Mouse (Mus musculus) spleen, adult 2 months (tissue): ENCODE data around the gene Adcyap1r1. TPM values are rescaled to one million over a fixed set of nuclear protein-coding genes. Genes with fewer than 3 reads are reported as not detected.

Source experiments
- DNase-seq, 2 experiments: peaks; one replicate each; pipeline versions ENCODE4 v3.0.0 to v3.0.0-alpha.2; 2012 to 2021; ENCODE audit warnings: low spot score in 2 of 2, low read depth in 1 of 2
- H3K27ac ChIP-seq: fragments of 200-500 bp; 2 replicates; pipeline ENCODE4 v1.5.1; 2012; ENCODE audit warnings: low read length, inconsistent platforms; ENCODE audit not compliant: insufficient read depth
- H3K27me3 ChIP-seq: fragments of 200-500 bp; 2 replicates; pipeline ENCODE4 v1.6.1; 2012; ENCODE audit warnings: mild to moderate bottlenecking, moderate library complexity, low read length, inconsistent platforms; ENCODE audit not compliant: control insufficient read depth, insufficient read depth
- H3K36me3 ChIP-seq: fragments of 200-500 bp; 2 replicates; pipeline ENCODE4 v1.6.1; 2012; ENCODE audit warnings: mild to moderate bottlenecking, low read length, inconsistent platforms; ENCODE audit not compliant: control insufficient read depth, insufficient read depth
- H3K4me1 ChIP-seq: fragments of 200-500 bp; 2 replicates; pipeline ENCODE4 v1.6.1; 2011; ENCODE audit warnings: inconsistent platforms; ENCODE audit not compliant: control insufficient read depth, insufficient read depth, insufficient read length
- H3K4me3 ChIP-seq: fragments of 200-500 bp; 2 replicates; pipeline ENCODE4 v1.5.1; 2011; ENCODE audit warnings: mild to moderate bottlenecking, inconsistent platforms; ENCODE audit not compliant: insufficient read depth, insufficient read length; ENCODE audit errors: extremely low read depth
- CTCF ChIP-seq: fragments of 200-500 bp; IDR thresholded peaks from 2 replicates; pipeline ENCODE4 v1.5.1; 2011; ENCODE audit warnings: mild to moderate bottlenecking, inconsistent platforms; ENCODE audit not compliant: insufficient read depth, insufficient read length, insufficient replicate concordance; ENCODE audit errors: extremely low read depth
- POLR2A ChIP-seq: fragments of 200-500 bp; IDR thresholded peaks from 2 replicates; pipeline ENCODE4 v1.6.1; 2011; ENCODE audit warnings: low read depth, low read length, inconsistent platforms
- WGBS: fragments of 180-500 bp; shearing (Covaris S2); methylation state at CpG from one replicate; pipeline ENCODE4 v1.1.7; 2018; 5-methylcytosine and 5-hydroxymethylcytosine counted together
- polyA plus RNA-seq: library from polyadenylated mRNA; depleted of rRNA; stranded (reverse); fragments of >200 nt; gene quantifications from 2 replicates; pipeline ENCODE4 v1.2.3, GENCODE M21; 2012

Gene Adcyap1r1
- polyA plus RNA-seq, 1 experiment = 0.06 TPM

- DNase-seq = no peak
- H3K4me1 ChIP-seq = no peaks in the 10 kb centered on the region
- no peaks in the 10 kb centered on the region for H3K36me3 ChIP-seq
- H3K27ac ChIP-seq = no peak overlapping the region
- 83% methylated on average over 8 of the region's 8 CpGs for whole genome bisulfite sequencing
- TF ChIP-seq POLR2A (no peak), CTCF (no peak)
- H3K4me3 ChIP-seq = no peak overlapping the region
- no peaks in the 10 kb centered on the region for H3K27me3 ChIP-seq
Observed at GRCm38 (mm10) chr6:55435266-55436159, 16.3 kb upstream of the Adcyap1r1 start.

GRCm38 (mm10) chr6:55437919-55438318, 13.9 kb upstream of the Adcyap1r1 start:
- TF ChIP-seq POLR2A (no peak), CTCF (no peak)
- WGBS = 4% methylated on average over 3 of the region's 3 CpGs
- no peak overlapping the region for H3K4me3 ChIP-seq
- no peaks in the 10 kb centered on the region for H3K36me3 ChIP-seq
- DNase-seq = no peak
- H3K27me3 ChIP-seq = no peaks in the 10 kb centered on the region
- H3K4me1 ChIP-seq = no peaks in the 10 kb centered on the region
- no peak overlapping the region for H3K27ac ChIP-seq

DNA sequence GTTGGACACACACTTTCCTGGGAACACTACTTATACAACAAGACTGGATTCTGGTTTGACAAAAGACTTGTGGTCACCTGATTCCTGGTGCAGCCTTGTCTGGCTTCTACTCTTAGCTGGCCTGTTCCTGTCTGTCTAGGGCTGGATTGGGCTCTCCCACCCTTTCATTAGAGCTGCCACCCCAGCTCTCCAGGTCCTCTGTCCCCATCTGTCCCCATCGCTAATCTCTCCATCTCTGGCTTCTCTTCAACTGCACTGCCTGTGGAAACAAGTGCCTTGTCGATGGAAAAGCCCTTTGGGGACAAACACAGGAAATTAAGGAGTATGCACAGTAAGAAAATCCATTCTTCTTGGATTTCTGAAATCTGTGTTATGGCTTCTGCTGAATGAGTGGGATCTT, 12.9 kb upstream of the Adcyap1r1 start:
- TF ChIP-seq POLR2A (no peak), CTCF (no peak)
- H3K4me3 ChIP-seq = no peak overlapping the region
- H3K36me3 ChIP-seq = no peaks in the 10 kb centered on the region
- WGBS = 60% methylated on average over 2 of the region's 2 CpGs
- no peak overlapping the region for H3K27ac ChIP-seq
- no peak for DNase-seq
- no peaks in the 10 kb centered on the region for H3K27me3 ChIP-seq
- no peaks in the 10 kb centered on the region for H3K4me1 ChIP-seq

DNA sequence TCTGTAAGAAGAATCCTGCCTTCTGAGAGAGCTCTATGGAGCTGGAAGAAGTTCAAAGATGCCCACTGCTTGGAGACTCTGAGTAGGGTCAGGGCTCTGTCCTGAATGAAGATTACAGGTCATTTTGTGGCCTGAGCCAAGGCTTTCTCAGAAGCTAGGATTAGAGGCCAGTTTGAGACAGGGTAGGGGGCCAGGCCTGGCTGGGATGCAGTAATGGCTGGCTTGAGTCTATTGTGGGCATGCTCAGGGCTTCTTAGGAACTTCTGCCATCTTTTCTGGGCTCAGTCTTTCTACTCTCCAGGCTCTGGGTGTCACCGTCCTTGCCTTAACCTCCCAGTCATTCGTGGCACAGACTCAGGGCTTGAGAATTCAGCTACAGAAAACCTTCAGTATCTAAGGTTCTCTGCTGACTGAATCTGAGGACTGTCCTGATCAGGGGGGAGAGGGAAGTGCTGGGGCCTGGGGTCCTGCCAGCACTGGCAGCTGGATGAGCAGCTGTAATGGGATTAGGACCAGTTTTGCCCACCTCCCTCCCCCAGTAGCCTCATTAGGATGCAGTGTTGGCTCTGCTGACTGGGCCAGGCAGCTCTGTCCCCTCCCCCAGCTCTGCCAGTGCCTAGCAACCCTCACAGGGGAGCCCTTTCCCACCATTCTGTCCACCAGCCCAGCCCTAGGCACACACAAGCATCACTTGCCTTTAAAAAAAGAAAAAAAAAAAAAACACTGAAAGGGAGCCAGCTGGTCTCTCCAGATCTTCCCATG, 7.7 kb upstream of the Adcyap1r1 start:
- no peak for DNase-seq
- TF ChIP-seq CTCF (no peak), POLR2A (no peak)
- no peak overlapping the region for H3K4me3 ChIP-seq
- H3K36me3 ChIP-seq = no peaks in the 10 kb centered on the region
- no peaks in the 10 kb centered on the region for H3K4me1 ChIP-seq
- H3K27me3 ChIP-seq = no peaks in the 10 kb centered on the region
- WGBS = 81% methylated on average over 2 of the region's 2 CpGs
- H3K27ac ChIP-seq = no peak overlapping the region

DNA sequence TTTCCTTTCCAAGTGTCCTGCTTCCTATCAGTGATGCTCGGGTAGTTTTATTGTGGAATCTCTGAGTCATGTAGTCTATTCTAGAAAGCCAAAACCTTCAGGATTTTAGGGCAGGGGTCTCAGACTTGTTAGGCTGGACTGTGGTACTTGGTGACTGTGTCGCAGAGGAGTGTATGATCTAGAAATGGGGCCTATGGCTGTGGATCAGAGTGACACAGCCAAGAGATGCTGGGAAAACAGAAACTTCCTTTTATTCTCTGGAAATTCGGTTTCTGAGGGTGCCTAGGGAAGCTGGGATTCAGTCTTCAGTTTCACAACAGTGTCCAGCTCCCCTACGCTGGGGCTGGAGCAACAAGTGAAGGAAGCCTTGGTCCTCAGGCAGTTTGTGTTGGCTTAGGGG, 7.1 kb upstream of the Adcyap1r1 start:
- no peak overlapping the region for H3K27ac ChIP-seq
- no peaks in the 10 kb centered on the region for H3K27me3 ChIP-seq
- WGBS = 71% methylated on average over 4 of the region's 4 CpGs
- H3K36me3 ChIP-seq = no peaks in the 10 kb centered on the region
- H3K4me1 ChIP-seq = no peaks in the 10 kb centered on the region
- TF ChIP-seq POLR2A (no peak), CTCF (no peak)
- no peak for DNase-seq
- H3K4me3 ChIP-seq = no peak overlapping the region

- H3K4me1 ChIP-seq = no peaks in the 10 kb centered on the region
- no peaks in the 10 kb centered on the region for H3K36me3 ChIP-seq
- H3K4me3 ChIP-seq = no peak overlapping the region
- no peak overlapping the region for H3K27ac ChIP-seq
- H3K27me3 ChIP-seq = no peaks in the 10 kb centered on the region
- DNase-seq = no peak
- TF ChIP-seq CTCF = no peak
- no peak for TF ChIP-seq POLR2A
- WGBS = 82% methylated on average over 9 of the region's 9 CpGs
Observed at GRCm38 (mm10) chr6:55448199-55448598, 3.6 kb upstream of the Adcyap1r1 start.
